Mouse (Mus musculus): Measurements from ENCODE around the gene Card10.

DNA sequence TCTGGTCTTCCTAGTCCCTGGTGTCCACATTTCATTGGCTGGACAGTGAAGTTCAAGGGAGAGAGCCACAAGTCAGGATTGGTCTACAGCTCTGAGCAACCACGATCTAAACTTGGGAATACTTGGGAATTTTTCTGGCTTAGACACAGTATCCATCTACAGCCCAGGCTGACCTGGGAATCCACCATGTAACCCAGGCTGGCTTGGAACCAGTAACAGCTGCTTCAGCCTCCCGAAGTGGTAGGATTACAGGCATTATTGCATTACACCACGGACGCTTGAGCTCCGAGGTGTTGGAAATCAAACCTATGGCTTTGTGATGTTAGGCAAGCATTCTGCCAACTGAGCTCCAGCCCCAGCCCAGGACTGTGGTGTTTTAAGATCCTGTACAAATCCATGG, 39.1 kb downstream of the Card10 start:
- no peak for TF ChIP-seq CTCF (IDR thresholded peaks at IDR 0.05; ENCODE audit: control insufficient read depth, insufficient read depth, insufficient read length)
- TF ChIP-seq CEBPB (IDR thresholded peaks at IDR 0.05; ENCODE audit: low read depth) = no peak

Data from C2C12 (cell line).